Comparison of ENCODE assay signal across 9 mouse cellular contexts in genomic region chr12:85271132-85271842, GRCm38 (mm10). TPM values are rescaled to one million over a fixed set of nuclear protein-coding genes. Genes with fewer than 3 reads are reported as not detected.
A peak's percentile ranks its signal among the peaks of the same experiment; 100 is the strongest.
DNase-seq lines count a peak whose midpoint lies in the region; ATAC-seq and TF ChIP-seq lines count a peak whose summit lies in the region.
"Had no signal": no experiment of that assay in that cellular context is flagged by ENCODE, and none has a peak within 500 bp of the region (broad histone marks: within the 10 kb centered on the region; RNA-seq: fewer than 3 reads in every experiment).

No protein-coding gene starts in this region.

- H3K27ac ChIP-seq in hindbrain, embryonic 14.5 days = no peak overlapping the region
- H3K27ac ChIP-seq in hindbrain, embryonic 11.5 days (ENCODE audit: low read depth, low read length) = no peak overlapping the region
- H3K27ac ChIP-seq in liver, embryonic 14.5 days = no peak overlapping the region; the same call in 1 of the 2 replicates

- H3K27me3 ChIP-seq in hindbrain, embryonic 14.5 days (ENCODE audit: control insufficient read depth, insufficient read depth, low read length) = no peaks in the 10 kb centered on the region
- no peaks in the 10 kb centered on the region for H3K27me3 ChIP-seq in hindbrain, embryonic 11.5 days (ENCODE audit: control insufficient read depth, insufficient read depth, low read length)
- H3K27me3 ChIP-seq in liver, embryonic 14.5 days (ENCODE audit: control insufficient read depth, insufficient read depth, low read length) = no peaks in the 10 kb centered on the region

- H3K4me1 ChIP-seq in hindbrain, embryonic 14.5 days (replicated peaks; ENCODE audit: control insufficient read depth, insufficient read depth, low read length) = 0 out of 2 replicates have a peak, but pooled peaks cover 4% of the 10 kb centered on the region
- H3K4me1 ChIP-seq in hindbrain, embryonic 11.5 days (replicated peaks; ENCODE audit: control insufficient read depth, insufficient read depth, low read length) = no peaks in the 10 kb centered on the region
- peaks cover 9 to 10% of the 10 kb centered on the region in 2 experiments; a peak in 3 of 4 replicates for H3K4me1 ChIP-seq in liver, embryonic 14.5 days (replicated peaks; ENCODE audit: control insufficient read depth in 2 of 2, insufficient read depth in 2 of 2, low read length in 1 of 2)

- WGBS in hindbrain, embryonic 14.5 days = 74% methylated on average over 7 of the region's 7 CpGs
- 75% methylated on average over 7 of the region's 7 CpGs for WGBS in hindbrain, embryonic 11.5 days
- WGBS in liver, embryonic 14.5 days (ENCODE audit: insufficient replicate concordance) = 58% methylated on average over 7 of the region's 7 CpGs

- peak overlapping the region; percentile 63; the same call in 1 of the 2 replicates for H3K4me2 ChIP-seq in hindbrain, embryonic 14.5 days (replicated peaks)
- H3K4me2 ChIP-seq in hindbrain, embryonic 11.5 days (replicated peaks; ENCODE audit: low read depth, low read length) = no peak overlapping the region
- peak overlapping the region; percentile 83; the same call in 1 of the 2 replicates for H3K4me2 ChIP-seq in liver, embryonic 14.5 days (ENCODE audit: low read depth)

- no peak overlapping the region for H3K9ac ChIP-seq in hindbrain, embryonic 14.5 days
- H3K9ac ChIP-seq in hindbrain, embryonic 11.5 days (ENCODE audit: low read depth, low read length) = no peak overlapping the region
- no peak overlapping the region for H3K9ac ChIP-seq in liver, embryonic 14.5 days (replicated peaks)

- DNase-seq in hindbrain, embryonic 14.5 days (ENCODE audit: low spot score) = no peak
- DNase-seq in hindbrain, embryonic 11.5 days (ENCODE audit: low spot score) = no peak
- DNase-seq in 3T3-L1 (ENCODE audit: low read depth, low spot score) (peak; percentile 53), ES-CJ7 (ENCODE audit: low read depth, low spot score) (peak; percentile 86)
- no peak for DNase-seq in liver, embryonic 14.5 days (ENCODE audit: low read depth in 3 of 3, low spot score in 3 of 3)
- no peak for DNase-seq in Muller cell, postnatal 12 days (ENCODE audit: inconsistent ontology term)
- DNase-seq in right cerebral cortex, adult 2 months (ENCODE audit: low spot score in 2 of 2) = no peak
- DNase-seq: layer of hippocampus, adult 9-11 months; left cerebral cortex, postnatal 4 days had no signal

- TF ChIP-seq EP300 in liver, embryonic 14.5 days (IDR thresholded peaks at IDR 0.05; ENCODE audit: low read depth) = no peak

- ATAC-seq in hindbrain, embryonic 14.5 days (ENCODE audit: low FRiP score) = no peak
- ATAC-seq in hindbrain, embryonic 11.5 days (ENCODE audit: low FRiP score) = no peak
- no peak for ATAC-seq in liver, embryonic 14.5 days (ENCODE audit: insufficient read depth)

- H3K9me3 ChIP-seq in hindbrain, embryonic 14.5 days (ENCODE audit: control insufficient read depth, low read length) = no peaks in the 10 kb centered on the region
- H3K9me3 ChIP-seq in hindbrain, embryonic 11.5 days (ENCODE audit: control insufficient read depth, low read length) = no peaks in the 10 kb centered on the region
- no peaks in the 10 kb centered on the region for H3K9me3 ChIP-seq in liver, embryonic 14.5 days (ENCODE audit: control insufficient read depth, low read length)

- no peaks in the 10 kb centered on the region; the same call in 1 of the 2 replicates for H3K36me3 ChIP-seq in hindbrain, embryonic 14.5 days (replicated peaks; ENCODE audit: control insufficient read depth, insufficient read depth)
- no peaks in the 10 kb centered on the region for H3K36me3 ChIP-seq in hindbrain, embryonic 11.5 days (ENCODE audit: control insufficient read depth, insufficient read depth, low read length)
- peaks cover 8% of the 10 kb centered on the region for H3K36me3 ChIP-seq in liver, embryonic 14.5 days (replicated peaks; ENCODE audit: control insufficient read depth, insufficient read depth, low read depth)

- TF ChIP-seq CTCF in liver, embryonic 14.5 days (IDR thresholded peaks at IDR 0.05; ENCODE audit: low read depth) = peak; percentile 32; the same call in 1 of the 2 replicates

- H3K4me3 ChIP-seq in hindbrain, embryonic 14.5 days (replicated peaks; ENCODE audit: low read length) = no peak overlapping the region
- H3K4me3 ChIP-seq in hindbrain, embryonic 11.5 days (ENCODE audit: low read depth, low read length) = no peak overlapping the region
- H3K4me3 ChIP-seq in liver, embryonic 14.5 days (ENCODE audit: insufficient read depth in 1 of 2, low read depth in 2 of 2, low read length in 2 of 2) = no peak overlapping the region

RNA-seq across cellular contexts. Expression of gene Mlh3, which starts 0.9 kb away (rescaled TPM):
- 9.4 and 9.5 TPM in 2 replicates for polyA plus RNA-seq in hindbrain, embryonic 14.5 days (2014; fragmentation: Nextera tagmentation; extraction: Ambion mirVana)
- polyA plus RNA-seq in hindbrain, embryonic 11.5 days (2014; fragmentation: Nextera tagmentation; extraction: Ambion mirVana) = 7.7 and 8.4 TPM in 2 replicates
- polyA plus RNA-seq in liver, embryonic 14.5 days (2012; rRNA removed) = 1.7 and 2.0 TPM in 2 replicates
- polyA plus RNA-seq in liver, embryonic 14.5 days (2014; fragmentation: Nextera tagmentation; extraction: Ambion mirVana) = 2.3 TPM in 2 replicates

RNA-seq across cellular contexts. Expression of gene Acyp1, which starts 17.0 kb away (rescaled TPM):
- polyA plus RNA-seq in hindbrain, embryonic 14.5 days (2014; fragmentation: Nextera tagmentation; extraction: Ambion mirVana) = 46.8 and 59.1 TPM in 2 replicates
- polyA plus RNA-seq in hindbrain, embryonic 11.5 days (2014; fragmentation: Nextera tagmentation; extraction: Ambion mirVana) = 71.4 and 73.8 TPM in 2 replicates
- 24.2 and 27.1 TPM in 2 replicates for polyA plus RNA-seq in liver, embryonic 14.5 days (2012; rRNA removed)
- polyA plus RNA-seq in liver, embryonic 14.5 days (2014; fragmentation: Nextera tagmentation; extraction: Ambion mirVana) = 65.3 and 68.5 TPM in 2 replicates

RNA-seq across cellular contexts. Expression of gene Zc2hc1c, which starts 17.1 kb away (rescaled TPM):
- 1.9 and 2.0 TPM in 2 replicates for polyA plus RNA-seq in hindbrain, embryonic 14.5 days (2014; fragmentation: Nextera tagmentation; extraction: Ambion mirVana)
- 1.2 and 1.5 TPM in 2 replicates for polyA plus RNA-seq in hindbrain, embryonic 11.5 days (2014; fragmentation: Nextera tagmentation; extraction: Ambion mirVana)
- polyA plus RNA-seq in liver, embryonic 14.5 days (2012; rRNA removed) = 0.02 TPM in 2 replicates
- polyA plus RNA-seq in liver, embryonic 14.5 days (2014; fragmentation: Nextera tagmentation; extraction: Ambion mirVana) = 0.03 and 0.19 TPM in 2 replicates

RNA-seq across cellular contexts. Expression of gene Eif2b2, which starts 52.0 kb away (rescaled TPM):
- 68.6 and 77.6 TPM in 2 replicates for polyA plus RNA-seq in hindbrain, embryonic 14.5 days (2014; fragmentation: Nextera tagmentation; extraction: Ambion mirVana)
- 90.0 and 103 TPM in 2 replicates for polyA plus RNA-seq in hindbrain, embryonic 11.5 days (2014; fragmentation: Nextera tagmentation; extraction: Ambion mirVana)
- polyA plus RNA-seq in liver, embryonic 14.5 days (2012; rRNA removed) = 38.3 and 47.8 TPM in 2 replicates
- 39.9 and 49.4 TPM in 2 replicates for polyA plus RNA-seq in liver, embryonic 14.5 days (2014; fragmentation: Nextera tagmentation; extraction: Ambion mirVana)

Comparison
In these comparisons a context has a peak if more than half of its experiments do, and no peak if none do; other contexts are left out.
1. DNase-seq: peak in 3T3-L1 (single experiment) and ES-CJ7 (single experiment); none in hindbrain, embryonic 14.5 days (single experiment), hindbrain, embryonic 11.5 days (single experiment), liver, embryonic 14.5 days (0 of 3), Muller cell, postnatal 12 days (single experiment) and right cerebral cortex, adult 2 months (0 of 2).